Mouse (Mus musculus): ENCODE measurements around the gene Trim17. TPM values are rescaled to one million over a fixed set of nuclear protein-coding genes. Genes with fewer than 3 reads are reported as not detected.

Gene Trim17
- 0.11 and 0.47 TPM in 2 replicates for polyA plus RNA-seq (2014; fragmentation: Nextera tagmentation; extraction: Ambion mirVana)

DNA sequence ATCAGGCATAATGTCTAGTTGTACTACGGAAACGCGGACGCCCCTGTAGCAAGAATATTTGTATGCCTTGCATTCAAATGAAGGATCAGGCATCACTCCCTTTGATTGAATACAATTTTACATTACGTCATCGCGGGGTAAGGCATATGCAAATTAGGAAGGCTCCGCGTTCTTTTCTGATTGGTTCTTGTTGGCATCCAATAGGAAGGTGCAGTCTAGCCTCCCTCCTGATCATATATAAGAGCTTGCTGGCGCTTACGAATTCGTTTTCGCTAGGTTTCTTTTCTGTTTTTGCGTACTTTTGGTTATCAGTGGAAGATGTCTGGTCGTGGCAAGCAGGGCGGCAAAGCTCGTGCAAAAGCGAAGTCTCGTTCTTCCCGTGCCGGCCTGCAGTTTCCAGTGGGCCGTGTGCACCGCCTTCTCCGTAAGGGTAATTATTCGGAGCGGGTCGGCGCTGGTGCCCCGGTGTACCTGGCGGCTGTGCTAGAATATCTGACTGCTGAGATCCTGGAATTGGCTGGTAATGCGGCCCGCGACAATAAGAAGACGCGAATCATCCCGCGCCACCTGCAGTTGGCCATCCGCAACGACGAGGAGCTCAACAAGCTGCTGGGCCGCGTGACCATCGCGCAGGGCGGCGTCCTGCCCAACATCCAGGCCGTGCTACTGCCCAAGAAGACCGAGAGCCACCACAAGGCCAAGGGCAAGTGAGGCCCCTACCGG, at the start of gene Trim17, which contains the start of gene Hist3h2a:
Trim17 (plus strand) TSS at position 266 of the 723 bp plus-strand sequence.
Hist3h2a (plus strand) TSS at position 266 of the 723 bp plus-strand sequence.
- Histone ChIP-seq H3K4me2 (ENCODE audit: low read length) (peak within 1 kb of the TSS; percentile 95), H3K36me3 (ENCODE audit: control insufficient read depth, insufficient read depth, low read length) (peaks cover 22% of the 10 kb centered on the region), H3K27me3 (ENCODE audit: control insufficient read depth, insufficient read depth, low read length) (peaks cover 7% of the 10 kb centered on the region; the same call in 1 of the 2 replicates), H3K4me3 (ENCODE audit: control insufficient read depth in 1 of 2, insufficient read depth in 1 of 2, low read depth in 1 of 2, low read length in 2 of 2) (peak within 1 kb of the TSS; percentile 57 to 63), H3K9ac (ENCODE audit: low read length) (peak within 1 kb of the TSS; percentile 83), H3K27ac (replicated peaks in 1 of 2; ENCODE audit: control insufficient read depth in 1 of 2, insufficient read depth in 1 of 2, low read depth in 2 of 2, low read length in 2 of 2) (peak within 1 kb of the TSS; percentile 96 to 98), H3K9me3 (ENCODE audit: control insufficient read depth, low read length) (no peaks in the 10 kb centered on the region), H3K4me1 (ENCODE audit: control insufficient read depth in 2 of 2, insufficient read depth in 2 of 2, low read length in 2 of 2) (peaks cover 8 to 35% of the 10 kb centered on the region in 2 experiments)
- WGBS, result under 1% methylated on average over 49 of the region's 49 CpGs
- peak; percentile 90 for ATAC-seq (ENCODE audit: insufficient number of reproducible peaks, insufficient read depth, low FRiP score, low read depth)

DNA sequence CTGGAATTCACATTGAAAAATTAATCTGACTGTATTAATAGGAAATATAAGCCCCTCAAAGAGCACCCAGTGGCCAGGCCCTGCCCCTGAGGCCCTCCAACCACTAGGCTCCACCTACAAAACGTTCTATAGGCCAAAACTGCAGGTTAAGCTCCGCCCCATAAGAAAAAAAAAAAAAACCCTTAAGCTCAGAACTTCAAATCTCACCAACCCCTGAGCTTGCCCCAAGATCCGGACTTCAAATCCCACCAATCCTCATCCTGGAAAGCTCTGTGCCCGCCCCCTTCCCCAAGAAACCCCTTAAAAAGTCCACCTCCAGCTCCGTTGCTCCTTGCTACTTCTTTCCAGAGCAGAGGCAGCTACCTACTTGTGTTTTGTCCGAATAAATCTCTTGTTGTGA, 49.6 kb upstream of the Trim17 start:
- H3K36me3 ChIP-seq (ENCODE audit: control insufficient read depth, insufficient read depth, low read length), result peaks cover 27% of the 10 kb centered on the region
- no peak for ATAC-seq (ENCODE audit: insufficient number of reproducible peaks, insufficient read depth, low FRiP score, low read depth)
- H3K9ac ChIP-seq (ENCODE audit: low read length), result no peak overlapping the region
- no peaks in the 10 kb centered on the region for H3K9me3 ChIP-seq (ENCODE audit: control insufficient read depth, low read length)
- WGBS, result 48% methylated on average over 6 of the region's 6 CpGs
- H3K4me2 ChIP-seq (ENCODE audit: low read length), result peak overlapping the region; percentile 90; the same call in 1 of the 2 replicates
- H3K27me3 ChIP-seq (ENCODE audit: control insufficient read depth, insufficient read depth, low read length), result no peaks in the 10 kb centered on the region
- H3K4me1 ChIP-seq (ENCODE audit: control insufficient read depth in 2 of 2, insufficient read depth in 2 of 2, low read length in 2 of 2), result peaks cover 2 to 7% of the 10 kb centered on the region in 2 experiments; a peak in 3 of 4 replicates
- no peak overlapping the region for H3K4me3 ChIP-seq (ENCODE audit: control insufficient read depth in 1 of 2, insufficient read depth in 1 of 2, low read depth in 1 of 2, low read length in 2 of 2)
- H3K27ac ChIP-seq (replicated peaks in 1 of 2; ENCODE audit: control insufficient read depth in 1 of 2, insufficient read depth in 1 of 2, low read depth in 2 of 2, low read length in 2 of 2), result no peak overlapping the region

DNA sequence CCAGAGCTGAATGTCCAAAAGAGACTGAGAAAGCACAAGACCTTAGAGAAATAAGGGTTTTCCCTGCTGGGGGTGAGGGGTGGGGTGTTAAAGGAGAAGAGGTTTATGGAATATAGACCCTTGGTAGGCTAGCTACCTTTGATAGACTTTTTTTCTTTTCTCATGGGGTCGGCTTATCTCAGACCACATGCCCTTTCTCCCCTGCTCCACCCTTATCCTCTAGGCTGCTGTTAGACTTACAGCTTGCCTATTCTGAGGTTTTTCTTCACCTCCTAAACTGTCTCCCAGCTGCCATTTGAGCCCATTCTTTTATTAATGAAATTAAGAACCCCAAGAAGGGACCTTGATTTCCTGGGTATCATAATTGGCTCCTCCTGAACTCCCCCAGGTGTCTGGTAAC, 40.7 kb upstream of the Trim17 start:
- no peak overlapping the region for H3K9ac ChIP-seq (ENCODE audit: low read length)
- peaks cover 3% of the 10 kb centered on the region in 2 experiments; a peak in 2 of 4 replicates for H3K4me1 ChIP-seq (ENCODE audit: control insufficient read depth in 2 of 2, insufficient read depth in 2 of 2, low read length in 2 of 2)
- H3K27me3 ChIP-seq (ENCODE audit: control insufficient read depth, insufficient read depth, low read length), result no peaks in the 10 kb centered on the region
- 55% methylated on average over 1 of the region's 1 CpGs for WGBS
- H3K36me3 ChIP-seq (ENCODE audit: control insufficient read depth, insufficient read depth, low read length), result no peaks in the 10 kb centered on the region
- H3K9me3 ChIP-seq (ENCODE audit: control insufficient read depth, low read length), result no peaks in the 10 kb centered on the region
- H3K4me3 ChIP-seq (ENCODE audit: control insufficient read depth in 1 of 2, insufficient read depth in 1 of 2, low read depth in 1 of 2, low read length in 2 of 2), result no peak overlapping the region
- no peak for ATAC-seq (ENCODE audit: insufficient number of reproducible peaks, insufficient read depth, low FRiP score, low read depth)
- 0 out of 2 replicates have a peak overlapping the region, but pooled peaks have one; percentile 69 for H3K4me2 ChIP-seq (ENCODE audit: low read length)
- H3K27ac ChIP-seq (replicated peaks in 1 of 2; ENCODE audit: control insufficient read depth in 1 of 2, insufficient read depth in 1 of 2, low read depth in 2 of 2, low read length in 2 of 2), result no peak overlapping the region

DNA sequence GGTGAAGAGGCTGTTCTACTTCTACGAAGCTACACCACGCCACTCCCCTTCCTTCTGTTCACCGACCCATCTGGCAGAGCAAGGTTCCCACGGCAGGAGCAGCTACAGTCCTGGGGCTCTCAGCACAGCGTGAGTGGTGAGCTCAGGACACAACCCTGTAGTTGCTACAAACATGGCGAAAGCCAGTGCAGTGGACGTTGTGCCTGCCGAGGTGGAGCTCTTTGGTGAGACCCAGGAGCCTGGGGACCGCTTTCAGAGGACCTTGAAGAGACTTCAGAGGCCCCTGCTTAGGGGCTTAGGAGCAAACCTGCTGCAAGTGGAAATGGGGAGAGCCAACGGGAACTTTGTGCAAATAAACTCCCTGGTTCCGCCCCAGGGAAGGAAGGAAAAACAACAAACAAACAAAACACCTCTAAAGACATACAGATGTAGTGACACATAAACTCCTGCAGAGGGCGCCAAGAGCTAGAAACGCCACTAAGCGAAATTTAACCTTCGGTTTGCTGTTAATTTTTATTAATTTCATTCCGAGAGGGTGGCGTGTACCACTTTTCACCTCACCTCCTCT, 39.9 kb upstream of the Trim17 start:
- Histone ChIP-seq H3K9ac (ENCODE audit: low read length) (peak overlapping the region; percentile 62), H3K36me3 (ENCODE audit: control insufficient read depth, insufficient read depth, low read length) (no peaks in the 10 kb centered on the region), H3K27ac (replicated peaks in 1 of 2; ENCODE audit: control insufficient read depth in 1 of 2, insufficient read depth in 1 of 2, low read depth in 2 of 2, low read length in 2 of 2) (no peak overlapping the region), H3K9me3 (ENCODE audit: control insufficient read depth, low read length) (no peaks in the 10 kb centered on the region), H3K4me3 (ENCODE audit: control insufficient read depth in 1 of 2, insufficient read depth in 1 of 2, low read depth in 1 of 2, low read length in 2 of 2) (peak overlapping the region; percentile 35 to 44), H3K4me1 (ENCODE audit: control insufficient read depth in 2 of 2, insufficient read depth in 2 of 2, low read length in 2 of 2) (peaks cover 3 to 7% of the 10 kb centered on the region in 2 experiments; a peak in 2 of 4 replicates), H3K4me2 (ENCODE audit: low read length) (peak overlapping the region; percentile 69), H3K27me3 (ENCODE audit: control insufficient read depth, insufficient read depth, low read length) (no peaks in the 10 kb centered on the region)
- 9% methylated on average over 17 of the region's 17 CpGs for WGBS
- no peak for ATAC-seq (ENCODE audit: insufficient number of reproducible peaks, insufficient read depth, low FRiP score, low read depth)

DNA sequence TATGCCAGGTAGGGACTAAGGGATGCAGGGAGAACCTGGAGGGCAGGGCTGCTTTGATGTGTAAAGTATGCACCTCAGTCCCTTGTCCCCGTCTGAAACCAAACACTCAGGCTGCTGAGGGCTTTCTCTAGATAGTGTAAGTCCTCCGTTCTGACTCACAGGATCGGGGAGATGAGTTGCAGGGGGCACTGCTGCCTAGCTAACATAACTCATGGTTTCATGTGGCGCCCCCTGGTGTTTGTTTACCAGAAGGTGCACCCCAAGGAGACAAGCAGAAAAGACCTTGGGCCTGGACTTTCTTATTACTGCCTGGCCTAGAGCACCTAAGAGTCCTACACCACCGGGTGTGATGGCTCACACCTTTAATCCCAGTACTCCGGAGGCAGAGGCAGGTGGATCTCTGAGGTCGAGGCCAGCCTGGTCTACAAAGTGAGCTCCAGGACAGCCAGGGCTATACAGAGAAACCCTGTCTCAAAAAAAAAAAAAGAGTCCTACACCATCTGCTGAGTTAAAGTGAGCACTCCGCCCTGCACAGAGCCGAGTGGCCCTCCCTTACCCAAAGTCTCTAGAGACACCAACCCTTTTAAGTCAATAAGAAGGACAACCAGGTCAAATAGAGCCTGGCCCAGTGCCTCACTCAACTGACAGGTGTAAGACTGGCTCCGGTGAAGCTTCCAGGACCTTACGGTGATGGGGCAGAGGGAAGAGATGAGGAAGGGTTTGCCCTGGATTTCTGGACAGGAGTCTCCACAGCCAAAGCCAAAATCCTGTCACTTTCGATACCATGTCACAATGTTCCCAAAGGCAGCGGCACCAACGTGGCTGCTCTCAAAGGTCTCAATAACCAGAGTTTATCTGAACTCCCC, 37.4 kb upstream of the Trim17 start:
- H3K36me3 ChIP-seq (ENCODE audit: control insufficient read depth, insufficient read depth, low read length), result no peaks in the 10 kb centered on the region
- WGBS, result 48% methylated on average over 14 of the region's 14 CpGs
- no peaks in the 10 kb centered on the region for H3K9me3 ChIP-seq (ENCODE audit: control insufficient read depth, low read length)
- no peaks in the 10 kb centered on the region for H3K27me3 ChIP-seq (ENCODE audit: control insufficient read depth, insufficient read depth, low read length)
- H3K27ac ChIP-seq (replicated peaks in 1 of 2; ENCODE audit: control insufficient read depth in 1 of 2, insufficient read depth in 1 of 2, low read depth in 2 of 2, low read length in 2 of 2), result no peak overlapping the region
- no peak overlapping the region for H3K9ac ChIP-seq (ENCODE audit: low read length)
- no peak overlapping the region for H3K4me3 ChIP-seq (ENCODE audit: control insufficient read depth in 1 of 2, insufficient read depth in 1 of 2, low read depth in 1 of 2, low read length in 2 of 2)
- no peak for ATAC-seq (ENCODE audit: insufficient number of reproducible peaks, insufficient read depth, low FRiP score, low read depth)
- H3K4me2 ChIP-seq (ENCODE audit: low read length), result no peak overlapping the region
- peaks cover 3 to 7% of the 10 kb centered on the region in 2 experiments; a peak in 2 of 4 replicates for H3K4me1 ChIP-seq (ENCODE audit: control insufficient read depth in 2 of 2, insufficient read depth in 2 of 2, low read length in 2 of 2)

DNA sequence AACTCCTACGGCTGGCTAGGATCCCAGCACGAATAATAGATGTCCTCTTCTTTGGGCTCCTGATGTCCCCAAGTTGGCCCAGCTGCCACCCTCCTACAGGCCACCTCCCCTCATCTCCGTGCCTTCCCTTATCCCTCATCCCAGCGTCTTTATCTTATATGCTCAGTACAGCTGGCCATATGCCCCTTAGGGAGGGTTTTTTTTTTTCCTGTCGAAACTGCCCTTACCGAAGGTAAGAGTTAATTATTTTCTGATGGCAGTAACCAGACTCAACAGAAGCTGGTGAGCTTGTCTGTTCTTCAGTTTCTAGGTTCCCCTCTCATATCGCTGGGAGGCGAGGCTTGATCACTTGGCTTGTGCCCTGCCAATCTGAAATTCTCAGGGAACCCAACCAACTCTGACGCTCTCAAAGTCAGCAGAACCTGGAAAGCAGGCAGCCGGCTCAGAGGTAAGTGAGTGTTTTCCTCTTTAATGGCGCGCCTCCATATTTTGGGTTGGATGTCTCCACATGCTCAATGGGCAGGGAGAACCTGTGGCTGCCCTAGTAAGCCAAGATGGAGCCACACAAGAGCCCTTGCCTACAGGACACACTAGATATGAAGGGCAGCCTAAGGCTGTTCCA, 36.6 kb upstream of the Trim17 start, which contains the start of gene Btnl10:
Btnl10 (plus strand) TSS at position 164 of the 622 bp plus-strand sequence.
- Histone ChIP-seq H3K4me3 (ENCODE audit: control insufficient read depth in 1 of 2, insufficient read depth in 1 of 2, low read depth in 1 of 2, low read length in 2 of 2) (no peak within 1 kb of the TSS), H3K36me3 (ENCODE audit: control insufficient read depth, insufficient read depth, low read length) (no peaks in the 10 kb centered on the region), H3K9me3 (ENCODE audit: control insufficient read depth, low read length) (no peaks in the 10 kb centered on the region), H3K27ac (replicated peaks in 1 of 2; ENCODE audit: control insufficient read depth in 1 of 2, insufficient read depth in 1 of 2, low read depth in 2 of 2, low read length in 2 of 2) (no peak within 1 kb of the TSS), H3K9ac (ENCODE audit: low read length) (no peak within 1 kb of the TSS), H3K4me1 (ENCODE audit: control insufficient read depth in 2 of 2, insufficient read depth in 2 of 2, low read length in 2 of 2) (peaks cover 3 to 7% of the 10 kb centered on the region in 2 experiments; a peak in 2 of 4 replicates), H3K4me2 (ENCODE audit: low read length) (no peak within 1 kb of the TSS), H3K27me3 (ENCODE audit: control insufficient read depth, insufficient read depth, low read length) (no peaks in the 10 kb centered on the region)
- no peak for ATAC-seq (ENCODE audit: insufficient number of reproducible peaks, insufficient read depth, low FRiP score, low read depth)
- 72% methylated on average over 12 of the region's 12 CpGs for WGBS

DNA sequence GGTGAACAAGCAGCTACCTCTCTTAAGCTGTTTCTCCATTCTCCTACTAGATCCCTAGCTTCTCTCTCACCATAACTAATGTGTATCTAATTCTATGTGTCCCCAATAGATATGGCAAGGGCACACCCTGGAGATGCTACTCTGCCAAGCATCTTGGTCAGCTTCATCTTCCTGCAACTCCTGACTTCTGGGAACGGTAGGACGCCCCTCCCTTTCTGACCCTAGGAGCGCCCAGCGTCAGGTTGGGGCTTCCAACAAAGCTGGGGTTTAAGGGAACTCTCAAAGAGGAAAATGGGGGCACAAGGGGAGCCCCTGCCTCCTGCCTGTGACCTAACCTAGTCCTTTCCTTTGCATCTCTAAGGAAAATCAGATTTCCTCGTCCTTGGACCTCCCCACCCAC, 35.7 kb upstream of the Trim17 start:
- no peak for ATAC-seq (ENCODE audit: insufficient number of reproducible peaks, insufficient read depth, low FRiP score, low read depth)
- no peak overlapping the region for H3K4me3 ChIP-seq (ENCODE audit: control insufficient read depth in 1 of 2, insufficient read depth in 1 of 2, low read depth in 1 of 2, low read length in 2 of 2)
- H3K9me3 ChIP-seq (ENCODE audit: control insufficient read depth, low read length), result no peaks in the 10 kb centered on the region
- H3K4me1 ChIP-seq (ENCODE audit: control insufficient read depth in 2 of 2, insufficient read depth in 2 of 2, low read length in 2 of 2), result peaks cover 3 to 7% of the 10 kb centered on the region in 2 experiments; a peak in 2 of 4 replicates
- H3K9ac ChIP-seq (ENCODE audit: low read length), result no peak overlapping the region
- H3K27ac ChIP-seq (replicated peaks in 1 of 2; ENCODE audit: control insufficient read depth in 1 of 2, insufficient read depth in 1 of 2, low read depth in 2 of 2, low read length in 2 of 2), result no peak overlapping the region
- H3K27me3 ChIP-seq (ENCODE audit: control insufficient read depth, insufficient read depth, low read length), result no peaks in the 10 kb centered on the region
- H3K36me3 ChIP-seq (ENCODE audit: control insufficient read depth, insufficient read depth, low read length), result no peaks in the 10 kb centered on the region
- WGBS, result 59% methylated on average over 5 of the region's 5 CpGs
- H3K4me2 ChIP-seq (ENCODE audit: low read length), result no peak overlapping the region

All from heart, embryonic 14.5 days (tissue).